Mouse (Mus musculus) forelimb bud, embryonic 11.5 days (tissue): ENCODE measurements around the gene Klhl21.

Experiments used
- DNase-seq: peaks from one replicate; pipeline ENCODE4 v3.0.0-alpha.2; 2012; ENCODE audit warnings: low read depth, low spot score

Gene Klhl21

DNA sequence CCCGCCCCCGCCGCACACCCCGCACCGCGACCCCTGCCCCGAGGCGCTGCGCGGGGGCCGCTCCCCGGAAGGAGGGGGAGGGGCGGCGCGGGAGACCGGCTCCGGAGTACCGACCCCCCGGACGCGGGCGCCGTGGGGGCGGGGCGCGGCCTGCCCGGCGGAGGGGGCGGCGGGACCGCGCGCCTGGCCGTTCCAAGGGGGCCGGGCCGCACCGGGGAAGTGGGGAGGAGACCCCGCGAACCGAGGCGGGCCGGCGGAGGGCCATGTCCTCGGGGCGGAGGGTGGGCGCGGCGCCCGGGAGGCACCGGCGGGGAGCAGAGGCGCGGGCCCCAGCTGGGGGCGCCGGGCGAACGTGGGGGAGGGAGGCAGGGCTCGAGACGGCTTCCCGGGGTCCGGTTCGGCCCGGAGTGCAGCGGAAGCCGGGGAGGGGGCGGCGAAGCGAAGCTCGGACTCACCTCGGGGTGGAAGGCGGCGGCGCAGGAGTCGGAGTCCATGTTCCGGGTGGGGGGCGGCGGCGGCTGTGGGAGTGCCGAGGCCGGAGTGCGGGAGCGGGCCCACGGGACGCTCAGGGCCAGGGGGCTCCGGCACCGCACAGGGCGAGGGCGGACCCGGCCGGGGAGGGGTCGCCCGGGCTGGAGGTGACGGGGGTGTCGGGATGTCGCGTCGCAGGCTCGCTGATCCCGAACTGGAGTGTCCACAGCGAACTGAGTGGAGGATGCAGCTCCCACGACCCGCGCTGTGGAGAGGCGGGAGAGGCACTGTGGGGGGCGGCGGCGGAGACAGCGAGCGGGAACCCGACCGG, 13.0 kb upstream of the Klhl21 start:
- DNase-seq: no peak

DNA sequence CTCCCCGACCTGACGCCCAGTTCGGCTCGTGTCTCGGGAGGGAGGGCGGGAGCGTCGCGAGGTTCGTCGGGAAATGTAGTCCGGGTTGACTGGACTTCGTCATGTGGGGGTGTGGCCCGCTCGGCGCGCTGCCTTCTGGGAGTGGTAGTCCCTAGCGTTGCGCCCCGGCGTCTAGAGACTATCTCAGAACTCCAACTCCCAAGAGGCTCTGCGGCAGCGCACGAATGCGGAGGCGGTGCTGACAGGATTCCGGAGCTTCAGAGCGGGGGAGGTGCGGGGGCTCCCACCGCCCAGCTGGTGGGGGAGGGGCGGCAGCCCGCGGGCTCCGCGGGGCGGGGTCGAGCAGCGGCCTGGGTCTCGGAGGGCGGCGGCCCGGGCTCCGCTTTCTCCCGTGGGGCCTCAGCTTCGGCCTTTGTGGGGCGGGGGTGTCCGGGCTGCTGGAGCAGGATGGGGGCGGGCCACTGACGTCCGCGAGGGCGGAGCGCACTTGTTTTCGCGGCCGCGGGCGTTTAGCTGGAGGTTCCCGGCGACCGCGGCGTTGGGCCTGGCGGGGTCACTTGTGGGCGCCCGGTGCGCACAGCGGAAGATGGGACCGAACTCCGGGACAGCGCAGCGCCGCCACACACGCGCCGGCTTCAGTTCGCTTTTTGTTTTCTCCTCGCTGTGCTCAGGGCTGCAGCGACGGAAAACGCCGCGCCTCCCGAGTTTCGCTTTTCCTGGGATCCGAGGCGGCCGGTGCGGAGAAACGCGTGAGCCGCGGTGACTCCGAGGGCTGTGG, 12.2 kb upstream of the Klhl21 start, which contains the start of gene Phf13:
TSS of gene Phf13 (minus strand) at position 86 of the 778 bp plus-strand sequence.
- DNase-seq: peak; percentile 100

DNA sequence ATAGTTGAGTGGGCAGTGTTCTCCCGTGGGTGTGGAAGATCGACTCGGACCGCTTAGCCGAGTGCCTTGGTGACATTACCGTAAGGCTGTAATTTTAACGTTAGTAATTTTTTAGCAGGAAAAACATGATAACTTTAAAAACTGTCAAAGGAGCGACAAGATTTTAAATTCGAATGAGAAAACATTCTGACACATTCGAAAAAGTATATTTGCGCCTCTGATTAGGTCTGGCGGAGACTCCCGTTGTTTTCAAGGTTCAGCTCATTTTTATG, 11.7 kb upstream of the Klhl21 start:
- DNase-seq: no peak

DNA sequence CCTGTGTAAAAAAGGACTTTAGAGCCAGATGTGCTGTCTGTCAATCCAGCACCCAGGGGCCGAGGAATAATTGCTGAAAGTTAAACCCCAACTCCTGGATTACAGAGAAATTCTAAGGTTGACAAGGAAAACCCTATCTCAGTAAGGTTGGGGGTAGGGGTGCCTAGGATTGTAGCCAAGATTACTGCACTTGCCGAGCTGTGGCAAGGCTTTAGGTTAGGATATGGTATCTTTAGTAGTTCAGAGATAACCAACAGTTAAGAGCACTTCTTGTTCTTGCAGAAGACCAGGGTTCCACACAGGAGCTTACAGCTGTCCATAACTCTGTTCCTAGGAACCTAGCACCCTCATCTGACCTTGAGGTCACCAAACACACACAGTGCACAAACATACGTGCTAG, 10.9 kb upstream of the Klhl21 start:
- DNase-seq: no peak

DNA sequence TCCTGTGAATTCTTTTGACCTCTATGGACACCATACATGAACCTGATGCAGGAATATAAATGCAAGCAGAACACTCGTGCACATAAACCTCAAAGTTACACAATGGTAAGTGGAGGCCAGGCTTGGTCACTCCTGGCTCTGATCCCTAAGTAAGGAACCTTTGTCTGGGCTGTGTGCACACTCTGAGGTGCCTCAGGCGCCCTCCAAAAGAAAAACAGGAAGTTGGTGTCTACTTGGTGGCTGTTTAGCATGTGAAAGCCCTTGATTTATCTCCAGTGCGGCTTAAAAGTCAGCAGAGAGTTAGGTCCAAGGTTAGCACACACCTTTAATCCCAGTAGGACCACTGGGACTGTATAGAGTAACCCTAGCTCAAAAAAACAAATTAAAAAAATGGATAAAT, 9.1 kb upstream of the Klhl21 start:
- no peak for DNase-seq

DNA sequence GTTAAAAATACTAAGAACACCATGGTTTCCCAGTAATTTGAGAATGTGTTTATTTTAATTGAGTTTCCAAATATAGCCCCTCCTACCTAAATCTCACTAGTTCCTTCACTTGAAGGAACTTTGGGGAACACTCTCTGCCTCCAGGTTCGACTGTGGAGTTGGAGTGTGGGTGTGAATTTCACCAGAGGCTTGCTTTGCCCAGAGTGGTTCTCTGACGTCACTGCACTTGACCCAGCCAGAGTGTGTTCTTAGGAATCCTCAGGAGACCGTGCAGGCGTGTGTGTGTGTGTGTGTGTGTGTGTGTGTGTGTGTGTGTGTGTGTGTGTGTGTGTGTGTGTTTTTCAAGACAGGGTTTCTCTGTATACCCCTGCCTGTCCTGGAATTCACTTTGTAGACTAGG, 7.7 kb upstream of the Klhl21 start:
- no peak for DNase-seq

DNA sequence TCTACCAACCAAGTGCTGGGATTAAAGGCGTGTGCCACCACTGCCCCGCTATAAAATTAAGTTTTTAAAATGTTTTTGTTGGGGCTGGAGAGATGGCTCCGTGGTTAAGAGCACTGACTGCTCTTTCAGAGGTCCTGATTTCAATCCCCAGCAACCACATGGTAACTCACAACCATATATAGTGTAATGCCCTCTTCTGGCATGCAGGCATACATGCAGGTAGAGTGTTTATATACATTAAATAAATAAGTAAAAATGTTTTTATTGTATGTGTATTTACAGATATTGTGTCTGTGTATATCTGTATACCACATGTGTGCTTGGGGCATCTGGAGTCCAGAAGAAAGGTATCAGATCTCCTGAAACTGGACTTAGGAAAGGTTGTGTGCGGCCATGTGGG, 7.3 kb upstream of the Klhl21 start:
- DNase-seq: no peak

DNA sequence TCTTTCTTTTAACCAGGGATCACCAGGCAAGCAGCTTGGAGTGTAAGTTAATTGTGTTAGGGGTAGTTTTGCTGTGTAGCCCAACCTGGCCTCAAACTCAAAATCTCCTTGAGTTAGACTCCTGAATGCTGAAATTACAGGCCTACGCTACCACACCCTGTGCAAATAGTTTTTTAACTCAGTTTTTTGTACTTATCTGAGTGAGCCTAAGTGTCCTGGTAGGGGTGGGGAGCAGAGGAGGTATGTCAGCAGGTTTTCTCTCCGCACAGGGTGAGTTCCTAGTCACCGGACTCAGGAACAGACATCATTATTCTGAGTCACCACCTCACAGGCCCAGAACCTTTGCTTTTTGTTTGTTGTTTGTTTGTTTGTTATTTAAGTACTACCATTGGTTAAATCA, 6.5 kb upstream of the Klhl21 start:
- DNase-seq: no peak

DNA sequence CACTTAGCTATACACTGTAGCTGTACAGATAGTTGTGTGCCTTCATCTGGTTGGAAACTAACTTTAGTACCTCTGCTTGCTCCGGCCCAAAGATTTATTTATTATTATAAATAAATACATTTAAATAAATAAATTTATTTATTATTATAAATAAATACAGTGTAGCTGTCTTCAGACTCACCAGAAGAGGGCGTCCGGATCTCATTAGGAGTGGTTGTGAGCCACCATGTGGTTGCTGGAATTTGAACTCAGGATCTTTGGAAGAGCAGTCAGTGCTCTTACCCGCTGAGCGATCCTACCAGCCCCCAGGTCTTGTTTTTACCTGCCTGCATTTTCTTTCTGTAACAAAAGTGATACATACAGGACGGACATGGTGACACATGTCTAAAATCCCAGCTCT, 2.5 kb upstream of the Klhl21 start:
- DNase-seq: no peak

DNA sequence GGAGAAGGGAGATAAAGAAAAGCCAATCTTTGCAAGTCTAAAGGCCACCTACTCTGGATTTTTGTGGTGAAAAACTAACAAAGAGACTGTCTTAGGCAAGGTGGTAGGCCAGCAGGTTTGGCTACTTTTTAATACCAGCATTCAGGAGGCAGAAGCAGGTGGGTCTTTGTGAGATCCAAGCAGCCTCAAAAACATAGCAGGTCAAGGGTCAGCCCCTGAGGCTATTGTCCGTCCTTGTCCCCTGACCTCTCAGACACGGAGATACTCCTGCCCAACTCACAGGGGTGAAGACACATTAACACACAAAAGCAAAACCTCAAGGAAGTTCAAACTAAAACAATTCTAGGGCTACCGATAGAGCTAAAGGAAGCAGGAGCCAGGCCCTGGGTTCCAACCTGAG, 1.8 kb upstream of the Klhl21 start:
- DNase-seq: no peak

DNA sequence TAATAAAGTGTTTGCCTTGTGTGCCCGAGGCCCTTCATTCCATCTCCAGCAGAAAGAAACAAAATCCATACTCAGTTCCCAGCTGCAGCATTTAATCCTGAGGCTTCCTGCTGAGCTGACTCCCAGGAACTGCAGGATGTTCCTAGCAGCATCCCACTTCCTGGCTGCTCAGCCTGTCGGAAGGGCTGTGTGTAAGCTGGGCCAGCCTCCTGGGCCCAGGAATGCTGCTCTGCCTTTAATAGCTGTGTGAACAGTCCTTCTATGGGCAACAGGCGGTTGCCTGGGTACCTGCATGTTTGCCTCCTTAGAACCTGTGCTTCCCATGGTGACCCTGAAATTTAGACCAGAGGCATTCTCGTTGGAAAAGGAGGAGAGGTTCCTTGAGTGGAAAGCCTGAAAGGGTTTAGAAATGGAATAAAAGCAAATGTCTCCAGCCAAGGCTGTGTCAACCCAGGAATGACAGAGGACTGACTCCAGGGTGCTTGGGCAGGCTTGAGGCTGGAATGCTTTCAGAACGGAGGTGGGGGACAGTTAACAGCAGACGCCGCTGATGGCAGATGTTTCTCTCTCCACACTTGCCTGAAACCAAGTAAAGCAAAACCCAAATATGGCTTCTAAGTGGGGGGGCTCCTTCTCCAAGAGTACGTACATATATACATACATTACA, 989 bp upstream of the Klhl21 start:
- DNase-seq: no peak

DNA sequence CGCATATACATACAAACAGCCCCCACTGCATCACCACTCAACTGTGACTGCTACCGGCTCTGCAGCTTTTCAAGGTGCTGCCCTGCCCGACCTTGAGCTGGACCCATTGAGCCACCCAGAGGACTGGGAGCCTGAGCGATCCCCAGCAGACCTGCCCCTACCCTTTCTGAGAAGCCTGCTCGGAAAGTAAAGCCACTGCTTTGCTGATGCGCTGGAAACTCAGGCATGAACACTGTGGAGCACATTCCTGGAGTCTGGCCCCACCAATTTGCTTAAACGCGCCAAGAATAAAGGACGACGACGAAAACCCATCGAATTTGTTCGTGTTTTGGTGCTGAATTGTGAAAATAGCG, 479 bp upstream of the Klhl21 start:
- DNase-seq: no peak

DNA sequence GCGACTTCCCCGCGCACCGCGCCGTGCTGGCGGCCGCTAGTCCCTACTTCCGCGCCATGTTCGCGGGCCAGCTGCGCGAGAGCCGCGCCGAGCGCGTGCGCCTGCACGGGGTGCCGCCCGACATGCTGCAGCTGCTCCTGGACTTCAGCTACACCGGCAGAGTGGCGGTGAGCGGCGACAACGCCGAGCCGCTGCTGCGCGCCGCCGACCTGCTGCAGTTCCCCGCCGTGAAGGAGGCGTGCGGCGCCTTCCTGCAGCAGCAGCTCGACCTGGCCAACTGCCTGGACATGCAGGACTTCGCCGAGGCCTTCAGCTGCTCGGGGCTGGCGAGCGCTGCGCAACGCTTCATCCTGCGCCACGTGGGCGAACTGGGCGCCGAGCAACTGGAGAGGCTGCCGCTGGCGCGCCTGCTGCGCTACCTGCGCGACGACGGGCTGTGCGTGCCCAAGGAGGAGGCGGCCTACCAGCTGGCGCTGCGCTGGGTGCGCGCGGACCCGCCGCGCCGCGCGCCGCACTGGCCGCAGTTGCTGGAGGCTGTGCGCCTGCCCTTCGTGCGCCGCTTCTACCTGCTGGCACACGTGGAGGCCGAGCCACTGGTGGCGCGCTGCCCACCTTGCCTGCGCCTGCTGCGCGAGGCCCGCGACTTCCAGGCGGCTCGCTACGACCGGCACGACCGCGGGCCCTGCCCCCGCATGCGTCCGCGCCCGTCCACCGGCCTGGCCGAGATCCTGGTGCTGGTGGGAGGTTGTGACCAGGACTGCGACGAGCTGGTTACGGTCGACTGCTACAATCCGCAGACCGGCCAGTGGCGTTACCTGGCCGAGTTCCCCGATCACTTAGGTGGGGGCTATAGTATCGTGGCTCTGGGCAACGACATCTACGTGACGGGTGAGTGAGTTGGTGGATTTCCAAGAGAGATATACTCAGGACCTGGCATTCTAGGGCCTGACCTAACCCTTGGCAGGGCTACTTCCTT, 761 bp downstream of the Klhl21 start:
- no peak for DNase-seq

DNA sequence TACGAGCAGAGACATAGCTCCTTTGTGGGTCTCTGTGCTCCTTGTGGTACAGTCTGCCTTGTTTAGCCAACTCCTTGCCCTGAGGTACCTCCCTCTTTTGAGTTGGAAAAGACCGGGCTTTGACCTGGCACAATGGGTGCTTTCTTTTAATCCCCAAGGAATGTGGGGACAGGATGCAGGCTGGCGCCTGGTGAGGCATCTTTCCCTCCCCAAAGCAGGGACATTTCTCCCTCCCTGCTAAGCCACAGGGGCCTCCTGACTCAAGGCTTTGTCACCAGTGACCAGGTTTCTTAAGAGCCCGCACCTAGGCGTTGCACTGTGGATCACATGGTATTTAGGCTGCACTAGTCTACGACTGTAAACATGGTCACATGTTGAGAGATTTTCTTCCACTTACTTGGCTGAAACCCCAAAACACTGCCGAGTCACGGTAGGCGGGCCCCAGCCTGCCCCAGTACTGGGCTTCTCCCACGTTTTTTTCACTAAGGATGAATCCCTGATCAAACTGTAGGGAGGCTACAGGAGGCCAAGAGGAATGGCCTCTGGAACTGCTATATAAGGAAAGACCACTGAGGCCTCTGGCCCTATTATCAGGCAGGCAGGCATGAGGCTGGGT, 1.6 kb downstream of the Klhl21 start:
- no peak for DNase-seq

DNA sequence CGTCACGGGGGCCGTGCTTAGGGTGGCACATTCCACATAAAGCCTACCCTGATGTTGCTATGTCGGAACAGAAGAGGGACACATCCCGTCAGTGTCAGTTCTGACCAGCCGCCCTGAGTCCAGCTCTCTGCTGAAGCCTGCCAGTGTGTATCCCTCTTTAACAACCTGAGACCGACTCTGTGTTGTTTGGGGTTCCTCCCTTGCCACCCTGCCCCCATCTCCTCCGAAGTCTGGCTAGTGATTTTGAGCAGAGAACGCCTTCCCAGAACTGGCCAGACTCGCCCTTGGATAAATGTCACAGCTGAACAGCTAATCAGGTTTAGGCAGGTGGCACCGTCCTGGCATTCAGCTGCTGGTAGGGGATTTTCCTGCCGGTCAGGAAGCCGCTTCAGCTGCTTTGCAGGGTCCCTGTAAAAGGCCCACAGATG, 2.1 kb downstream of the Klhl21 start:
- no peak for DNase-seq

DNA sequence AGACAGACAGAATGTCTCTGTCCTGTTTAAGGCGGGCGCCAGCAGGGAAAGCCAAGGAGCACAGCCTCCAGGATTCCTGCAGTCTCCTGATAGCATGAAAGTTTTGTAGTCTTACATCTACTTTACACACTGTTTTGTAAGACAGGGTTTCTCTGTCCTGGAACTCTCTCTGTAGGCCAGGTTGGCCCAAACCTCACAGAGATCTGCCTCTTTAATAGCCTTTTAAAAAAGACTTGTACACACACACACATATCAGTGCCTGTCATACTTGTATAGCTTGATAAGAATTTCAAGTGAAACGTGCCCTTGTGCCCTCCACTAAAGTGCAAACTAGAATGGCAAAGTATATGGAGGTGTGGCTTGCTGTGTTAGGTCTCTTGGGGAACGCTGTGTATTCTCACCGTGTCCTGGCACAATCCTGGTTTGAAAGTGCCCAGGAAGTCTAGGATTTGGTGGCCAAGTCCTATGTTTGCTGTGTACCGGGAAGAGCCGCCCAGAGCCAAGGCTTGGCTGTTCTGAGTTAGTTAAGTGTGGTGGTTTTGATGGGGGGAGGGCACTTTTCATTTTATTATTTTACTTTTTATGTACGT, 2.7 kb downstream of the Klhl21 start:
- DNase-seq: no peak

DNA sequence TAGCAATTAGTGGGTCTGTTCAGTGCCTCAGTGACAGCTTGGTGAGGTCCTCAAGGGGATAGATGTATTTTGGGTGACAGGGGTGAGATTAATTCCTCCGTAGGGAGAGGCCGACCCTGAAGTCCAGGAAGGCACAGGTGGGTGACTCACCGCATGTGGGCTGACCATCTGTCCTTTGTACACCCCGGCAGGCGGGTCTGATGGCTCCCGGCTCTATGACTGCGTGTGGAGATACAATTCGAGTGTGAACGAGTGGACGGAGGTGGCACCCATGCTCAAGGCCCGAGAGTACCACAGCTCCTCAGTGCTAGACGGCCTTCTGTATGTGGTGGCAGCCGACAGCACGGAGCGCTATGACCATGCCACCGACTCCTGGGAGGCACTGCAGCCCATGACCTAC, 3.5 kb downstream of the Klhl21 start:
- DNase-seq: no peak

DNA sequence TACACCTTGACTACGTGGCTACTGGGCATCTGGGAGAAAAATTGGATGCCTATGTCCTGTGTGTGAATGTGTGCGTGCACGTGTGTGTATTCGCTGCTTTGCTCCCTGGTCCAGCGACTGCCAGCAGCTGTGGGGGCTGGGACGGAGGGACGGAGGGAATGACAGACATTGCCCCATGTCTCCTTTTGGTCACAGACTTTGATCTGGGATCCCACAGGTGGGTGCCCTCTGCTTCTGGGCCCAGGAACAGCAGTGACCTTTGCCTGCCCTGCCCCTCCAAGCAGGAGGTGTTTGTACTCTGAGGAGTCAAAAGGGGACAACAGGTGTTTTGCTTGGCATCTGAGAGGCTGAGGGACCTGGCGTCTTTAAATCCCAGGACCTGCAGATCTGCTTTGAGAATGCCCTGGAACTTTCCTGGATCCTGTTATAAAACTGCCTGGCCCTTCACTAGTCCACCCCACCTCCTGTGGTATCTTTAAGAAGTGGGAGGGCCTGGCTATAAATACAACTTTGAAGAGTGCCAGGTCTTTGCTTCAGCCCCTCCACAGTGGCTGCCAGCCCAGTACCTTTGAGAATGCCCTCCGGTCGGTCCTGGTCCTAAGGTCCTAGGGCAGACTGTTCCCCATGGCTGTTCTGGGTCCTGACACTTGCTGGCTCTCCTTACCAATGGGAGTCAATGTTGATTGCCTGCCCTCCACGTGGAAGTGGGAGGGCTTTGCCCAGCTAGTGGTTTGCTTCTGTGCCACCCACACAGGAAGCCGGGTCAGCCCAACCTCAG, 4.6 kb downstream of the Klhl21 start:
- DNase-seq: no peak

DNA sequence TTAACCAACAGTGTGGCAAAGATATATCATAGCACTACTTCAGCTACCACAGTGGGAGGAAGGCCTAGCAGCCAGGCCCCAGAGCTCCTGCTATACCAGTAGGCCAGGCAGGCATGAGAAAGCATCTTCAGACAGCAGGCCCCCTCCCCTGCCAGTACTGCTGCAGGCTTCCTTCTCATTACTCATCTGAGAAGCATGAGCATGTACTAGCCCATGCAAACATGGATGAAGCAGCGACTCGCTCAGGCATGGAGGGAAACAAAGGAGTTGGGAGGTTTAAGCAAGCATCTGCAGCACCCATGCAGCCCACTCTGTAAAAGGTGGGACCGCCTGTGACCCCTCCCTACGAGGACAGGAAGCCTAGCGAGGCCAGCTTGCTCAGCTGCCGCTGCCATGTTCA, 10.5 kb downstream of the Klhl21 start:
- DNase-seq: no peak

DNA sequence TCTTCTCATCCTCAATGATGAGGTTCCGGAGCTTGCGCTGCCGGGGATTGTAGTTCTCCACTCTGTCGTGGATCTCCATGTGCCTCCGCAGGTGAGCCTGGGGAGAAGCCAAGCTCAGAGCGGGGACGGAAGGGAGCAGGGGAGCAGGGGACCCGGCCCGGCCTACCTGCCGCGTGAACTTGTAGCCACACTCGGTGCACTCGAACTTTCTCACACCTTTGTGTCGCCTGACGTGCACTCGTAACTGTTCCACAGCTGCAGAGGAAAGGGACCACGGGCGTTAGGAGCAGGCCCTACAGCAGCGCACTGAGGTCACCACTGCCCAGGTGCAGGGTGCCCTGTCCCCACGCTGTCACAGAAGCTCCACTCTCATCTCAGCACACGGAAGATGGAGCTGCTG, 11.4 kb downstream of the Klhl21 start:
- DNase-seq: no peak
